Mouse (Mus musculus): Measurements from ENCODE around the gene Galnt6.

Galnt6 gene

DNA sequence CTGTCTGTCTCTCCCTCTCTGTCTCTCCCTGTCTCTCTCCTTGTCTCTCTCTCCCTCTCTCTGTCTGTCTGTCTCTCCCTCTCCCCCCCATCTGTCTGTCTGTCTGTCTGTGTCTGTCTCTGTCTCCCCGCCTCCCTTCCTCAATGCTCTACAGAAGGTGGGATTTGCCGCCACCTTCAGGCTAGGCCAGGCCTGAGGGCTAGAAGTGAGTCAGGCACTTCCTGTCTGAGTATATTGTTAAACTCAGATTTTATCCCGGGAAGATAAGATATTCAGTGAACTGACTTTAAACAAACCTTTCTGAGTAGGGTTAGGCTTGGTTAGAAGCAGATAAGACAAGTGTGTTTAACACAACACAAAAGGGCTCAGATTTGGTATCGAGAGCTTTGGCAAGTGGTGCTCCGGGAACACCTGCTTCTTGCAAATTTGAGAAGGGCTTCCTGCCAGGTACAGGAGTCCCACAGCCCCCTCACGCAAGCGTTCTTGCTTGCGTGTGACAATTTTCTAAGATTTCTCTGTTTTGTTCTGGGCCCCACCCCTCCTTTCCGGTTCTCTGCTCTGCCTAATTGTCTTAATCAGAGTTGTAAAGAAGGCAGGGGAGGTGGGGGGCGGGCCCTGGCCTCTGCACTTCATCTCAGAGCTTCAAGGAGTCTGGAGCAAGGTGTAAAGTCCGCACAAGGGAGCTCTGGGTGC lies 25.8 kb upstream of the Galnt6 start:
- DNase-seq (ENCODE audit: low read depth in 2 of 2, low spot score in 2 of 2): peak; percentile 64 to 81

DNA sequence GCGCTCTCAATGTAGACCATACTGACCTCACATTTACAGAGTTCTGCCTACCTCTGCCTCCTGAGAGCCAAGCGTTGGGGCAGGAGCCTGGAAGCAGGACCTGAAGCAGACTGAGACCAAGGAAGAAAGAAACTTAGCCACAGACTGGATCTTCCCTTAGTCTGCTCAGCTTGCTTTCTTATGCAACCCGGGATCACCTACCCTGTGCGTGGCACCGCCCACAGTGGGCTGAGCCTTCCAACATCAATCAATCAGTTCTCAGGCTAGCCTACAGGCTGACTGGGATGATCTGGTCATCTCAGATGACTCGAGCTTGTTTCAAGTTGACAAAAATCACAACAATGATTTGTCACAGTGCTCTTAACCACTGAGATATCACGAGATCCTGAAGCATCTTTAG lies 24.9 kb upstream of the Galnt6 start:
- no peak for DNase-seq (ENCODE audit: low read depth in 2 of 2, low spot score in 2 of 2)

DNA sequence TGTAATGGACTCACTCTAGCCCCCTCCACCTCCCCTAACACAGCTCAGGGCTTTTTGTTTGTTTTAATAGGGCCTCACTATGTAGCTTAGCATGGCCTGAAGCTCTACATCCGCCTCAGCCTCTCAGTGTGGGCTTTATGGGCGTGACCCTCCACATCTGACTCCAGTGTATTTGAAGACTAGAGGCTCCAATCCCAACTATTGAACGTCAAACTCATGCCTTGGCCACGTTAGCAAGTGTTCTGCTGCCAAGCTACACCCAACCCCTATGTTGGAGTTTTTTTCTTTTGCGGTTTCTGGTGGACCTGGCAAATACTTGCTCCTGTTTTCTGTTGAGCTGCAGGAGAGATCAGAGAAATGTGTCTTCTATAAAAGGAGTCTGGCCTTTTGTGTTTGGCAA lies 23.9 kb upstream of the Galnt6 start:
- DNase-seq (ENCODE audit: low read depth in 2 of 2, low spot score in 2 of 2): no peak

DNA sequence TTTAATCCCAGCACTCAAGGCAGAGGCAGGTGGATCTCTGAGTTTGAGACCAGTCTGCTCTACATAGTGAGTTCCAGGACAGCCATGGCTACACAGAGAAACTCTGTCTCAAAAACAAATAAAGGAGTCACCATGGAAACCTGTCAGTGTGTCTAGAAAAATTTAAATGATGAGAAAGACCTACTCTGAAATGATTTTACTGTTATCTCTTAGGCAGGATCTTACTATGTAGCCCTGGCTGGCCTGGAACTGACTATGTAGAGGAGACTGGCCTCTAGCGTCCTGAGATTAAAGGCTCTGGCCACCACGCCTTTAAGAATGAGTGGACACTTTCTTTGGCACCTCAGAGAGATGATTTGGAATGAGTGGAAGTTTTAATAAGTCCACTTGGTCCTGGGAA lies 23.3 kb upstream of the Galnt6 start:
- DNase-seq (ENCODE audit: low read depth in 2 of 2, low spot score in 2 of 2): no peak

DNA sequence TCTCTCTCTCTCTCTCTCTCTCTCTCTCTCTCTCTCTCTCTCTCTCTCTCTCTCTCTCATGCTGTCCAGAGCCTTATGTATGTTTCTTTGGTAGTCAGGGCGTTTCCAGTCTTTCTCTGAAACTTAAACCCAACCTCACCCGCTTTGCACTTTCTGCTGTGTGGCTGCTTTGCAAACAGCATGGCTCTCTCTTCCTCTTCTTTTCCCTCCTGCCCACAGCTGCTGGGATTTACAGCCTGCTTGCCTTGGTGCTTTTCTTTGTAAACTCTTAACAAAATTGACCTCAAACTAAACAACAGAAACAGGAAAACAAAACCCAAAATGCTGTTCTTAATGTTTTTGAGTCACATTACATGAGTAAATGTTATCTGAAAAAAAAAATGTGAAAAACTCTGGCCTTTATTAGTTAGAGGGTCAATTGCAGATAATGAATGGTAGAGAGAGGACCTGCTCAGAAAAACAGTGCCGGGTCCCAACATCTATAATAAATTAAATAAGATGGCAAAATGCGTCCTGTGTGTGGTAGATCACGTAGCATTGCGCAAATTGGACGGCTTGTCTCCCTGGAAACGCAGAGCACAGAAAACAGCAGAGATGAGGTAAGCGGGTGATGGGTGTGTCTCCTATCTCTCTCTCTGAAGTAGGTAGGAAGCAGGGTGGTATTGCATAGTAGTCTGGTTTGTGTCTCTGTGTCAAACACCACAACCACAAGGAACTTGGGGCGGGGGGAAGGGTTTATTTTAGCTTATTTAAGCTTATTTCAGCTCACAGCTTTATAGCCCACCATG lies 20.8 kb upstream of the Galnt6 start:
- DNase-seq (ENCODE audit: low read depth in 2 of 2, low spot score in 2 of 2): peak; percentile 77 to 80

DNA sequence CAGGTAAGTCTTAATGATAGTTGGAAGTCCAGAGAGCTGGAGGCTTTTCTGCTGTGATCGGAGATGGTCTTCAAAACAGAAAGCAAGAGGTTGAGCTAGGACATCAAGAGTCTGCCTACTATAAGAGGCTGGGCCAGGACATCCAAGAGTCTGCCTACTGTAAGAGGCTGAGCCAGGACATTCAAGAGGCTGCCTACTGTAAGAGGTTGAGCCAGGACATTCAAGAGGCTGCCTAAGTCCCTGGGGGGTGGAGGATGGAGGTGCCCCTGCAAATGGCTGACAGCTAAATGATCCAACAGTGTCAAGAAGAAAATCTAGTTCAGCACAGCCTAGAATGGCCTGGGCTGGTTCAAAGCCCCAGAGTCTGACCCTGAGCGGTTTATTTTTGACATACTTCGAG lies 19.4 kb upstream of the Galnt6 start:
- no peak for DNase-seq (ENCODE audit: low read depth in 2 of 2, low spot score in 2 of 2)

DNA sequence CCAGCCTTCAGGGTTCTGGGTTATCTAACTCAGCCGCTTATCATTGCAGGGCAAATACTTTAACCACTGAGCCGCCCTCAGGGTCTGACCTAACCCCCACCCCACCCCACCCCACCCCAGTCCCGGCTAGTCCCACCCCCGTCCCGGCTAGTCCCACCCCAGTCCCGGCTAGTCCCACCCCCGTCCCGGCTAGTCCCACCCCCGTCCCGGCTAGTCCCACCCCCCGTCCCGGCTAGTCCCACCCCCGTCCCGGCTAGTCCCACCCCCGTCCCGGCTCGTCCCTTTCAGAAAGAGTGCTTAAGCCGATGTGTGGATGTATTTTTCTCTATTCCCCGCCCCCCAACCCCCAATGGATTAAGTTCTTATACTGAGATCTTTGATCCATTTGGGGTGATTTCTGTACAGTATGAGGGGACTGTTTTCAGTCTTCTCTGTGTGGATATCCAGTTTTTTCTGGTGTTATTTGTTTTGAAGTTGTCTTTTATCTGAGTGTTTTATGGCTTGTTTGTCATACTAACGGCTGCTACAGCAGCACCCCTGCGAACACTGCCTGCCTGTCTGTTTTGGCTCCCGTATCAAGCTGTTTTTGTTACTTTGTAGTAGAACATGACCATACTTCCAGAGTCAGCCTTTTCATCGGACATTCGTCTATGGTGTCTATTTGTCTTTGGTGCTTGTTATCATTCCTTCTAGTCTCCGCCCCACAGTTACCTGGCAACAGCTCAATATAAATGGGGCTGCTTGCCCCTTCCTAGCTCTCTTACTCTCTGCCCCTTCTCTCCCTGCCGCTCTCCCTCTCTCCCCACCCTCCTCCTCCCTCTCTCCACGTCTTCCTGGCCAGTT lies 18.2 kb upstream of the Galnt6 start:
- peak; percentile 48 to 56 for DNase-seq (ENCODE audit: low read depth in 2 of 2, low spot score in 2 of 2)

DNA sequence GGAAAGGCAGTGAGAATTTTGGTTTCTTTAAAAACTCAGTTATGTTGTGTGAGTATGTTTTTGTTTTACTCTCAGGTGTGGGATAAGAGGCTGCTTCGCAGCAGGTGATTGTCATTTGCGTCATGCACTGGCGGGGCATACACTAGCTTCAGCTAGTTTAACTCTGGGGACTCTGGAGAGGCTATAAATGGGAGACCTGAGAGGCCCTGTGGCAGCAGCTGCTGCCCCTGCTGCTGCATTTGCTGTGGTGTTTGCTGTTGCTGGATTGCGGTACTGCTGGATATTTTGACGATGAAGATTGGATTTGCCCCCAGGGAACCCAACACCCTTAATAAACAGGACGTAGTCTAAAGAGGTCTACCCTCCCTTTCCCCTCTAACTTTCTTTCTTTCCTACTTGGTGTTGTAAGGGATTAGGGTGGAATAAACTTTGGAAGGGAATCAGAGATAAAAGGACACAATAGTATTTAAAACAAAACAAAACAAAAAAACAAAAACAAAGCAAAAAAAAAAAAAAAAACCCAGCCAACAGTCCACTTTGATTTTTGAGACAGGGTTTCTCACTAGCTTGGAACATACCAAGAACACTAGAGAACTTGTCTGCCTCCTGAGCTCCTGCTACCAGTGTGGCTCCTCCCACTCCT lies 17.4 kb upstream of the Galnt6 start:
- peak in 1 of 2 experiments; percentile 48 for DNase-seq (ENCODE audit: low read depth in 2 of 2, low spot score in 2 of 2)

DNA sequence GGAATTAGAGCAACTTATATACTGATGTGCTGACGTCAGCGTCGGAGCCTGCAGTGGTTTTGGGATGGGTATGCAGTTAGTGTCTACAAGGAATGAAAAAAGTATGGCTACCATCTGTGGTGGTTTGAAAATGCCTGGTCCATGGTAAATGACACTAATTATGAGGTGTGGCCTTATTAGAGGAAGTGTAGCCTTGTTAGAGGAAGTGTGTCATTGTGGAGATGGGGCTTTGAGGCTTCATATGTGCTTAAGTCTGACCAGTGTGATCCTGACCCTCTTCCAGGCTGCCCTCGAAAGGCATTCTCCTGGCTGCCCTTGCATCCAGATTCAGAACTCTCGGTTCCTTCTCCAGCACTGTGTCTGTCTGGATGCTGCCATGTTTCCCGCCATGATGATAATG lies 14.1 kb upstream of the Galnt6 start:
- DNase-seq (ENCODE audit: low read depth in 2 of 2, low spot score in 2 of 2): no peak

DNA sequence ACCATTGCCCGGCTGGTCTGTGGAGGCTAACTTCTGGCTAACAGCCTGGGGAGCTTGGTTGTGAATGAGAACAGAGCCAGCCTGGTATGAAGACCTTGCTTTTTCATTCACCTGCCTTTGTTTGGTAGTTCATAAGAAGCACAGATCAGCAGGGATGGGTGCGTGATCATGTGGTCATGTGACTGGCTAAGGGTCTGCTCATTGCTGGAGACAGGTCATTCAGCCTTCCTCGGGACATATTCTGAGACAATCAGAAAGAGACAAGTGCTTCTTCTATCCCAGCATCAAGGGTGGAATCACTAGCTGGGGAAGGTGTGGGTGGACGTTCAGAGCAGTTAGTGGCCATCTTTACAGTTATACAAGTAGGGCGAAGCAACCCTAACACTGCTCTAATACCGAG lies 10.3 kb upstream of the Galnt6 start:
- DNase-seq (ENCODE audit: low read depth in 2 of 2, low spot score in 2 of 2): no peak

DNA sequence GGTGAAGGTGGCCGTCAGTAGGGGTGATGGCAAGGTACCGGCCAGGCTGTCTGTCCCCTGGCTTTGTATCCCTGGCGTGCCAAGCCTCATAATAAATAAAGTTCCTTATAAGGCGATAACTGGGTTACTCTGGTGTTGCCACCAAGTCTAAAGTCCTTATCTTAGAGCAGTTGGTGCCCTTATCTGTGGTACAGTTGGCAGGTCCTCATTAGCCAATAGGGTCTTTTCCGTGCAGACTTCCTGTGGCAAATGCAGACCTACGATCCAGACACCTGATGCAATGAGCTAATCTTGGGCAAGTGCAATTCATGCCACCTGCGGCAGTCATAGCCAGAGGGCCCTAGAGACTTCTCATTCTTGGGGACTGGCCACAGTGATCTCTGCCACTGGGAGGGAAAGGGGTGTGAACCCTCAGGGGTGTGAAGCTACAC lies 9.2 kb upstream of the Galnt6 start:
- DNase-seq (ENCODE audit: low read depth in 2 of 2, low spot score in 2 of 2): no peak

DNA sequence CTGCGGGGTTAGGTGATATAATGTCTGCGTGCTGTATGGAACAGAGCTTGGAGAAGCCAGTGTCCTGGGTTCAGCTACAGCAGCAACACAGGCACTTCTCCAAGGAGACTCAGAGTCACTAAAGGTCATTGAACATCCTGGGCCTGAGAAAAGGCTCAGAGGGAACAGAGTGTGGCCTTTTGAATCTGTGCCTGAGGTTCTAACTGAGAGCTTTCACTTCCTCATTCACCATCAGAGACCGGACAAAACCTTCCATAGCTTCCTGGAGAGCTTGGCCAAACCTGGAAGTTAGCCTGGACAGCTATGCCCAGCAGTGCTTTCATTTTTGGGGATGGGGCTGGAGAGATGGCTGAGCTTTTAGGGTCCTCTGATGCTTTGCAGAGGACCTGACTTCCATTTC lies 8.5 kb upstream of the Galnt6 start:
- DNase-seq (ENCODE audit: low read depth in 2 of 2, low spot score in 2 of 2): no peak

DNA sequence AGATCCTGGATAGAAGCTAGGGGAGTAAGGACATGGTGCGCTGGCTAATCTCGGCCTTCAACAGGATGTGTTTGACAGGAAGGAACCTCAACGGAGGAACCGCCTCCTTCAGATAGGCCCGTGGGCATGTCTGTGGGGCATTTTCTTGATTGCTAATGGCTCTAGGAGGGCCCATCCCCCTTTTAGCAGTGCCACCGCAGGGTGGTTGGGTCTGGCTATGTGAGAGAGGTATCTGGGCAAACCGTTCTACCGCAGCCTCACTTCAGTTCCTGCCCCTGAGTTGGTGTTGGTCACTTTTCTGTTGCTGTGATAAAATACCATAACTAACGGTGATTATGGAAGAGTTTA lies 6.8 kb upstream of the Galnt6 start:
- DNase-seq (ENCODE audit: low read depth in 2 of 2, low spot score in 2 of 2): no peak

DNA sequence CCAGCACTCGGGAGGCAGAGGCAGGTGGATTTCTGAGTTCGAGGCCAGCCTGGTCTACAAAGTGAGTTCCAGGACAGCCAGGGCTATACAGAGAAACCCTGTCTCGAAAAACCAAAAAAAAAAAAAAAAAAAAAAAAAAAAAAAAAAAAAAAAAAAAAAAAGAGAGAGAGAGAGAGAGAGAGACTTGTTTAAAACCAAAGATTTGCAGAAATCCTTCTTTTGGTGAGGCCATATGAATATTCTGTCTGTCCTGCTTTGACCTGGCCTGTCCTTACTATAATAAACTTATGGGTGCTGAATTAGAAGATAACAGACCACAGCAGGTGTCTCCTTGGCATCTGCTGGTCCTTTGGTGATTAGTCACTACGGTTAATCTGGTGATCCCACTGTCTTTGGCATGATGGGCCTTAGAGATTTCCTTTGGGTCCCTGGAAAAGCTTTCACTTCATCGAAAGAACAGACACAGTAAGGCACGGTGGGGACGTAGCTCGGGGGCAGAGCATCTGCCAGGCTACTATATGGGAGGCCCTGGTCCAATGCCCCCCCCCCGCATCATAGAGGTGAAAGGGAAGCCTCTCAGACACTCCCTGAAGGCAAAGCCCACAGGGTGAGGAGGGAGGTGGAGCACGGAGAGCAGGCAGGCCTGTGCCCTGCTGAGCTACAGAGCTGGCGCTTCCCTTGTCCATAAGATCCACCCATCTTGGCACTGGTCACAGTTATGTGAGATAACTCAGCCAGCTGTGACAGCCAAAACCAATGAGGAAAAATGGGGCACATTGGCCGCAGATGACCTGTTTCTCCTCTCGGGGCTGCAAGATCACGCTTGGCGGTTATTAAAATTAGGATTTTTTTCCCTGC lies 6.1 kb upstream of the Galnt6 start:
- no peak for DNase-seq (ENCODE audit: low read depth in 2 of 2, low spot score in 2 of 2)

DNA sequence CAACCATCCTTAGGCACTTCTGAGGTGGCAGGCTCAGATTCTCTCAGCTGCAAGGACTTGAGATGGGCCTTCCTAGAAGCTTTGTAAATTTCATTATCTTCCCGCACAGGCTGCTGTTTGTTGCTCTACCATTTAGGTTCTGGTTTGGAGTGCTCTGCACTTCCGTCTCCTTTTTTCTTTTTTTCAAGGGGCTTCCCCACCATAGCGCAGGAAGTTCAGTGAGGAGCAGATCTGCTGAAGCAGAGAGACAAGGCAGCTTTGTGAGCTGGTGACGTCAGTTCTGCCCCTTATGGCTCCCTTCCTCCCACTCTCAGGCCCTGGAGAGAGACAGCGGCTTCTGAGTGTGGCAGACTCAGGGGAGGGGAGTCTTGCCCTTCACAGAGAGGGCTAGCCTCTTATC lies 3.4 kb upstream of the Galnt6 start:
- peak; percentile 69 to 77 for DNase-seq (ENCODE audit: low read depth in 2 of 2, low spot score in 2 of 2)

DNA sequence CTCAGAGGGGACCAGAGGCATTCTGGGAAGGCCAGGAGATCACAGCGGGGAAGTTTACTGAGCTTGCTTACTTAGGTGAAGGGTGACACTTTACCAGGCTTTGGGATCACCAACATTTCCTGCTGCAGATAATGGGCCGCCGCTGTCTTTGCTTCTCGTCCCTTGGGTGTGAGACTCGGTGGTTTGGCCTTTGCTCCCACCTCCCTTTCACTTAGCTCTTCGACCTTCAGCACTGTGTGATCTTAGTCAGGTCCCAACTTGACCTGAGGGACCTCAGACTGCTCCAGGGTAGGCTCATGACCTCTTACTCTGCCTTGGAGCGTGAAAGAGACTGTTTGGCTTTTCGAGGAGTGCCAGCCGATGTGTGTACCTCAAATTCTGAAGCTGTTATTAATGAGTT lies 1.9 kb upstream of the Galnt6 start:
- no peak for DNase-seq (ENCODE audit: low read depth in 2 of 2, low spot score in 2 of 2)

DNA sequence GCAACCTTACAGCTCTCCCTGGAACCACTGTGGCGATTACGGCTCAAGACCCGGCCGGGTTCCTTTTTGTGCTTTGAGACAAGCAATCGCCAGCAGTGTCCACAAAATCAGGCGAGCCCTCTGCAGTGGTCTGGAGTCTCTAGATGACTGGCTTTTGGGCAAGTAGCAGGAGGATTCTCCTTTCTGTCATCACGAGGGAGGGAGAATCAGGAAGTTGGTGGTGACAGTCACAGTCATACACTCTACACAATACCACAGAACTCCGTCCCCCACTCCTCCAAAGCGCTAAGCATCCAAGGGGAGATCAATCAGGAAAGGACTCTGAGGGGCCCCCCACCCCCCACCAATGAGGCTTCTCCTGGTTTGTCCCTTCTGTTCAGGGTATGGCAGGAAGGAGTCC lies 590 bp downstream of the Galnt6 start:
- DNase-seq (ENCODE audit: low read depth in 2 of 2, low spot score in 2 of 2): no peak

DNA sequence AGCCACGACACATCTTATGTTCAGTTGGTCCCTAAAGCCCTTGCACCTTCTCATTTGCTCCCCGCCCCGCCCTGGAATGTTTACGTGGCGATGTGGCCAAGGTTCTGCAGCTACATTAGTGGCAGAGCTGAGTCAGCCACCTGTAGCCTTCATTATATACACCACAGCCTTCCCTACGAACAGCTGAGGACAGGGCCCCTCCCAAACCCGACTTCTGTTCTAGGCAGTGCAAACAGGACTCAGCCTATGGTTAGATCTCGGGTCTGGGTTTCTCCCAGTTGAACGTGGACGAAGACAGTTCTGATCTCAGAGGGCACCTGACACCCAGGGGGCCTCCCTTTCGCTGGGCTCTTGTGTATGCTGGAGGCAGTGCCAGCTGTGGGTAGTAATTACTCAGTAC lies 1.3 kb downstream of the Galnt6 start:
- no peak for DNase-seq (ENCODE audit: low read depth in 2 of 2, low spot score in 2 of 2)

DNA sequence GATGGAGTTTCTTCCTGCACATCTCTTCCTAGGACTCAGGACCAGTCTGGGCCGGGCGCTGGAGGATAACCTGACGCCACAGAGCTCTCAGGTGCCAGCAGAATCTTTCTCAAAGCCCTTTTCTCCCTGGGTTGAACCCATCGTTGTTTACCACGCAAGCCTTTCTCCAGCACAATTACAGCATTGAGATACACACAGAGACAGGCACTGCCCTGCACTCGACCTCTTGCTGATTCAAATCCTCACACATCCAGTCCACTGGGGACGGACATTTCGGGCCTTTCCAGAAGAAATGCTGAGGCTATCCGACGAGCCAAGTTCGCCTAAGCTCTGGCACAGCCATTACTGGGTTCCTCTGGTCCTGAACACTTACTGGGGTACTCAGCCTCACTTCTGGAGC lies 2.5 kb downstream of the Galnt6 start:
- no peak for DNase-seq (ENCODE audit: low read depth in 2 of 2, low spot score in 2 of 2)

DNA sequence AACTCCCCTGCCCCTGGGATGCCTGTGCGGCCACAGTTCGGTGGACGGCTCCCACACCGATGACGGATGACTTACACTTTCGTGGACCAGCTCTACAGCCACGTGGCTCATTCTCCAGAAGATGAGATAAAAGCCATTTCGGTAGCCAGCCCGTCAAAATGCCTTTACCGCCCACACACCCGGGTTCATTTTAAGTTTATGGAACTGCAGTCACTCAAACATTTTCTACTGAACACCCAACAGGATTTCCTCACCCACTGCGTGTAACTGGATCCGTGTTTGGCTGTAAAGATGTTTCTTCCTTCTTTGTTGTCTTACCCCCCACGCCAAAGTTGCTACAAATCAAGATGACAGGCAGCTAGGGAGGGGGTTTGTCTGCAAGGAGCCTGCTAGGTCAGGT lies 5.7 kb downstream of the Galnt6 start:
- DNase-seq (ENCODE audit: low read depth in 2 of 2, low spot score in 2 of 2): peak in 1 of 2 experiments; percentile 60

DNA sequence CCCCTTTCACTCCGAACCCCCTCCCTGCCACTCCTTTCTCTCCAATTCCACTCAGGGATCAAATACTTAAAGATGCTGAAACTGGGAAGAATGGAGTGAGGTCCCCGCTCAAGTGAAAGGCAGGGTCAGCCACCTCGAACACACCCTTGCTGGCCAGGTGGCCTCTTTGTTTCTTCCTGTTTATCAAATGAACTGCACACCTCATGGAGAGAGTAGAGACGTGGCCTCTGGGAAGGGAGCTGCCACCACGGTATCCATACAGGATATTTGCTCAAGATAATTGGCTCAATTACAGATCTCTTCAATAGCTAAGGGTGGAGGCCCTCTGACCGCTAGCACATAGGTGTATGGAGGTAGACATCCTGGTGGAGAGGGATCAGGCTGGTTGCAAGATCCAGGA lies 6.6 kb downstream of the Galnt6 start:
- DNase-seq (ENCODE audit: low read depth in 2 of 2, low spot score in 2 of 2): no peak

All from CD8-positive naive resting alpha-beta T cell, adult 2 months (primary cell).